ENCODE assay signal across 9 mouse cellular contexts in the genomic region with DNA sequence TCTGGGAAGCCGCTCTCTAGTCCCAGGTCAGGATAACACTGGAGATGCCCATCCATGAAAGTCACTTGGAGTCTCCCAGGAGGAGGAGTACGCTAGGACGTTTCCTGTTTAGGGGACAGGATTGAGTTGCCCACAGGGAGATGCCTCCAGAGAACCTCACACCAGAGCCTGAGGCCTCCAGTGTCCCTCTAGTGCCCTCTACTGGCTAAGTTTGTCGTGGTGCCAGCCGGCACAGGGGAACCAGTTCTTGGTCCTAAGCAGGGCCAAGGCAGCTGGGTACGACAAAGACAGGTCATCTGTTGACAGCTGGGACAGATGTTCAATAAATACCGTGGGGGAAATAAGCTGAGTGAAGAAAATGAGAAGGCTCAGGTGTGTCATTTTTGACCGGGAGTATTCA.
A peak's percentile ranks its signal among the peaks of the same experiment; 100 is the strongest.
DNase-seq lines count a peak whose midpoint lies in the region; ATAC-seq and TF ChIP-seq lines count a peak whose summit lies in the region.
"Had no signal": no experiment of that assay in that cellular context is flagged by ENCODE, and none has a peak within 500 bp of the region (broad histone marks: within the 10 kb centered on the region; RNA-seq: fewer than 3 reads in every experiment).

No protein-coding gene starts in this region.

- H3K27me3 ChIP-seq in embryonic facial prominence, embryonic 10.5 days (replicated peaks; ENCODE audit: low read depth, poor library complexity, severe bottlenecking) = no peaks in the 10 kb centered on the region; the same call in 1 of the 2 replicates
- H3K27me3 ChIP-seq in kidney, embryonic 15.5 days = no peaks in the 10 kb centered on the region
- H3K27me3 ChIP-seq in limb, embryonic 14.5 days (ENCODE audit: control insufficient read depth, insufficient read depth, low read length) = no peaks in the 10 kb centered on the region

- H3K4me2 ChIP-seq in kidney, embryonic 15.5 days = no peak overlapping the region
- H3K4me2 ChIP-seq in limb, embryonic 14.5 days (replicated peaks; ENCODE audit: low read depth, low read length, severe bottlenecking) = no peak overlapping the region
- H3K4me2 ChIP-seq: embryonic facial prominence, embryonic 13.5 days had no signal

- WGBS in embryonic facial prominence, embryonic 10.5 days = 51% methylated on average over 8 of the region's 8 CpGs
- 39% methylated on average over 8 of the region's 8 CpGs for WGBS in kidney, embryonic 15.5 days
- WGBS in limb, embryonic 14.5 days = 43% methylated on average over 8 of the region's 8 CpGs
- WGBS in olfactory bulb, adult 2 months = 59% methylated on average over 8 of the region's 8 CpGs

- no peak for TF ChIP-seq POLR2A in limb, embryonic 14.5 days (IDR thresholded peaks at IDR 0.05; ENCODE audit: borderline replicate concordance, extremely low read depth, insufficient read depth, insufficient read length)
- TF ChIP-seq POLR2A in olfactory bulb, adult 2 months (IDR thresholded peaks at IDR 0.05; ENCODE audit: insufficient read depth, low read depth, low read length) = no peak

- H3K36me3 ChIP-seq in embryonic facial prominence, embryonic 10.5 days (replicated peaks) = no peaks in the 10 kb centered on the region
- H3K36me3 ChIP-seq in kidney, embryonic 15.5 days = no peaks in the 10 kb centered on the region
- H3K36me3 ChIP-seq in limb, embryonic 14.5 days (ENCODE audit: control insufficient read depth, insufficient read depth, low read length) = no peaks in the 10 kb centered on the region
- H3K36me3 ChIP-seq: embryonic facial prominence, embryonic 13.5 days had no signal

- H3K4me3 ChIP-seq in embryonic facial prominence, embryonic 10.5 days = no peak overlapping the region
- no peak overlapping the region for H3K4me3 ChIP-seq in kidney, embryonic 15.5 days (replicated peaks)
- H3K4me3 ChIP-seq in limb, embryonic 14.5 days (replicated peaks; ENCODE audit: low read length) = no peak overlapping the region
- H3K4me3 ChIP-seq in olfactory bulb, adult 2 months (ENCODE audit: insufficient read depth, low read depth, low read length) = no peak overlapping the region
- H3K4me3 ChIP-seq: embryonic facial prominence, embryonic 13.5 days had no signal

- H3K9me3 ChIP-seq in embryonic facial prominence, embryonic 10.5 days = peaks cover 8% of the 10 kb centered on the region; the same call in 1 of the 2 replicates
- no peaks in the 10 kb centered on the region for H3K9me3 ChIP-seq in kidney, embryonic 15.5 days (replicated peaks)
- H3K9me3 ChIP-seq in limb, embryonic 14.5 days (ENCODE audit: control insufficient read depth, low read length) = no peaks in the 10 kb centered on the region
- H3K9me3 ChIP-seq: embryonic facial prominence, embryonic 13.5 days had no signal

- peak; percentile 40; the same call in 1 of the 2 replicates for ATAC-seq in kidney, embryonic 15.5 days (replicated peaks; ENCODE audit: low FRiP score)
- no peak for ATAC-seq in limb, embryonic 14.5 days (ENCODE audit: low FRiP score, low read depth)

- TF ChIP-seq CTCF in olfactory bulb, adult 2 months (IDR thresholded peaks at IDR 0.05; ENCODE audit: insufficient read depth, low read depth, low read length) = peak; percentile 79

- DNase-seq in CD4-positive helper T cell, adult 2 months (ENCODE audit: low read depth, low spot score) = peak; percentile 77
- peak; percentile 81 for DNase-seq in adrenal gland, postnatal 25 days
- DNase-seq in embryonic facial prominence, embryonic 10.5 days (ENCODE audit: low spot score) = peak; percentile 70
- DNase-seq in heart, adult 9 months (ENCODE audit: low spot score in 2 of 2) = peak; percentile 47 to 62
- DNase-seq in limb, embryonic 14.5 days (ENCODE audit: low spot score) = peak; percentile 48
- DNase-seq in testis, postnatal 10 days (ENCODE audit: low spot score) = peak; percentile 80

- H3K27ac ChIP-seq in embryonic facial prominence, embryonic 10.5 days (replicated peaks) = no peak overlapping the region
- no peak overlapping the region for H3K27ac ChIP-seq in kidney, embryonic 15.5 days
- no peak overlapping the region for H3K27ac ChIP-seq in limb, embryonic 14.5 days (replicated peaks; ENCODE audit: low read depth, low read length)
- H3K27ac ChIP-seq in olfactory bulb, adult 2 months (ENCODE audit: insufficient read depth, low read depth, low read length) = no peak overlapping the region
- H3K27ac ChIP-seq: embryonic facial prominence, embryonic 13.5 days had no signal

- no peak overlapping the region for H3K9ac ChIP-seq in kidney, embryonic 15.5 days
- no peak overlapping the region for H3K9ac ChIP-seq in limb, embryonic 14.5 days (ENCODE audit: low read depth, low read length, severe bottlenecking)
- H3K9ac ChIP-seq: embryonic facial prominence, embryonic 13.5 days had no signal

- H3K4me1 ChIP-seq in embryonic facial prominence, embryonic 10.5 days = 0 out of 2 replicates have a peak, but pooled peaks cover 4% of the 10 kb centered on the region
- H3K4me1 ChIP-seq in kidney, embryonic 15.5 days = peaks cover 10% of the 10 kb centered on the region; the same call in 1 of the 2 replicates
- peaks cover 3% of the 10 kb centered on the region for H3K4me1 ChIP-seq in limb, embryonic 14.5 days (ENCODE audit: control insufficient read depth, insufficient read depth, low read length)
- peaks cover 6% of the 10 kb centered on the region; the same call in 1 of the 2 replicates for H3K4me1 ChIP-seq in olfactory bulb, adult 2 months (ENCODE audit: control insufficient read depth, insufficient read depth, low read length)
